Mouse (Mus musculus): ENCODE measurements around the gene Ica1. TPM values are rescaled to one million over a fixed set of nuclear protein-coding genes. Genes with fewer than 3 reads are reported as not detected.

Ica1 gene
- polyA plus RNA-seq, 1 experiment from 2014 or later, result 23.3 TPM

- Histone ChIP-seq H3K4me1 (no peaks in the 10 kb centered on the region), H3K9me3 (no peaks in the 10 kb centered on the region), H3K27me3 (no peaks in the 10 kb centered on the region), H3K4me3 (no peak overlapping the region), H3K36me3 (no peaks in the 10 kb centered on the region), H3K4me2 (replicated peaks) (no peak overlapping the region), H3K27ac (no peak overlapping the region), H3K9ac (no peak overlapping the region)
- WGBS, result 80% methylated on average over 8 of the region's 8 CpGs
- ATAC-seq (ENCODE audit: insufficient number of reproducible peaks, insufficient read depth, low FRiP score, low TSS enrichment), result no peak
Observed at GRCm38 (mm10) chr6:8680931-8681330, 97.4 kb downstream of the Ica1 start.

GRCm38 (mm10) chr6:8673013-8673412 is 105.3 kb downstream of the Ica1 start:
- H3K36me3 ChIP-seq, result no peaks in the 10 kb centered on the region
- H3K4me2 ChIP-seq (replicated peaks), result no peak overlapping the region
- H3K27ac ChIP-seq, result no peak overlapping the region
- no peak for ATAC-seq (ENCODE audit: insufficient number of reproducible peaks, insufficient read depth, low FRiP score, low TSS enrichment)
- H3K4me3 ChIP-seq, result no peak overlapping the region
- H3K4me1 ChIP-seq, result no peaks in the 10 kb centered on the region
- no peak overlapping the region for H3K9ac ChIP-seq
- no peaks in the 10 kb centered on the region for H3K27me3 ChIP-seq
- 89% methylated on average over 4 of the region's 4 CpGs for WGBS
- no peaks in the 10 kb centered on the region for H3K9me3 ChIP-seq

- no peak for ATAC-seq (ENCODE audit: insufficient number of reproducible peaks, insufficient read depth, low FRiP score, low TSS enrichment)
- H3K4me1 ChIP-seq, result peaks cover 4% of the 10 kb centered on the region; the same call in 1 of the 2 replicates
- H3K27ac ChIP-seq, result no peak overlapping the region
- 84% methylated on average over 4 of the region's 4 CpGs for WGBS
- no peaks in the 10 kb centered on the region for H3K27me3 ChIP-seq
- no peaks in the 10 kb centered on the region for H3K36me3 ChIP-seq
- H3K9me3 ChIP-seq, result no peaks in the 10 kb centered on the region
- H3K4me2 ChIP-seq (replicated peaks), result no peak overlapping the region
- no peak overlapping the region for H3K9ac ChIP-seq
- H3K4me3 ChIP-seq, result no peak overlapping the region
Observed at GRCm38 (mm10) chr6:8669343-8669742, 108.9 kb downstream of the Ica1 start.

- no peak overlapping the region for H3K9ac ChIP-seq
- H3K27me3 ChIP-seq, result no peaks in the 10 kb centered on the region
- H3K4me2 ChIP-seq (replicated peaks), result no peak overlapping the region
- WGBS, result 43% methylated on average over 6 of the region's 6 CpGs
- H3K4me3 ChIP-seq, result no peak overlapping the region
- H3K4me1 ChIP-seq, result peaks cover 8% of the 10 kb centered on the region; the same call in 1 of the 2 replicates
- no peak for ATAC-seq (ENCODE audit: insufficient number of reproducible peaks, insufficient read depth, low FRiP score, low TSS enrichment)
- no peaks in the 10 kb centered on the region for H3K9me3 ChIP-seq
- no peaks in the 10 kb centered on the region for H3K36me3 ChIP-seq
- H3K27ac ChIP-seq, result no peak overlapping the region
Observed at GRCm38 (mm10) chr6:8668013-8668811, 110.1 kb downstream of the Ica1 start.

GRCm38 (mm10) chr6:8665786-8666185 is 112.5 kb downstream of the Ica1 start:
- Histone ChIP-seq H3K9me3 (no peaks in the 10 kb centered on the region), H3K4me2 (replicated peaks) (no peak overlapping the region), H3K9ac (no peak overlapping the region), H3K4me1 (peaks cover 16% of the 10 kb centered on the region; the same call in 1 of the 2 replicates), H3K36me3 (no peaks in the 10 kb centered on the region), H3K4me3 (no peak overlapping the region), H3K27ac (no peak overlapping the region), H3K27me3 (no peaks in the 10 kb centered on the region)
- 90% methylated on average over 5 of the region's 5 CpGs for WGBS
- no peak for ATAC-seq (ENCODE audit: insufficient number of reproducible peaks, insufficient read depth, low FRiP score, low TSS enrichment)

GRCm38 (mm10) chr6:8664956-8665355 is 113.3 kb downstream of the Ica1 start:
- Histone ChIP-seq H3K4me2 (replicated peaks) (no peak overlapping the region), H3K9me3 (no peaks in the 10 kb centered on the region), H3K27ac (no peak overlapping the region), H3K36me3 (no peaks in the 10 kb centered on the region), H3K27me3 (no peaks in the 10 kb centered on the region), H3K4me1 (peaks cover 16% of the 10 kb centered on the region; the same call in 1 of the 2 replicates), H3K9ac (no peak overlapping the region), H3K4me3 (no peak overlapping the region)
- WGBS, result 59% methylated on average over 5 of the region's 5 CpGs
- ATAC-seq (ENCODE audit: insufficient number of reproducible peaks, insufficient read depth, low FRiP score, low TSS enrichment), result no peak

- Histone ChIP-seq H3K27ac (no peak overlapping the region; the same call in 1 of the 2 replicates), H3K4me1 (peaks cover 21% of the 10 kb centered on the region; the same call in 1 of the 2 replicates), H3K9me3 (no peaks in the 10 kb centered on the region), H3K36me3 (no peaks in the 10 kb centered on the region), H3K9ac (no peak overlapping the region), H3K4me2 (replicated peaks) (no peak overlapping the region), H3K27me3 (no peaks in the 10 kb centered on the region), H3K4me3 (no peak overlapping the region)
- WGBS, result 48% methylated on average over 3 of the region's 3 CpGs
- no peak for ATAC-seq (ENCODE audit: insufficient number of reproducible peaks, insufficient read depth, low FRiP score, low TSS enrichment)
Observed at GRCm38 (mm10) chr6:8663092-8663740, 115.1 kb downstream of the Ica1 start.

GRCm38 (mm10) chr6:8661404-8661803 is 116.9 kb downstream of the Ica1 start:
- Histone ChIP-seq H3K4me3 (no peak overlapping the region), H3K4me2 (replicated peaks) (no peak overlapping the region), H3K36me3 (no peaks in the 10 kb centered on the region), H3K9me3 (no peaks in the 10 kb centered on the region), H3K9ac (no peak overlapping the region), H3K27ac (no peak overlapping the region), H3K4me1 (peaks cover 21% of the 10 kb centered on the region; the same call in 1 of the 2 replicates), H3K27me3 (no peaks in the 10 kb centered on the region)
- 53% methylated on average over 4 of the region's 4 CpGs for WGBS
- no peak for ATAC-seq (ENCODE audit: insufficient number of reproducible peaks, insufficient read depth, low FRiP score, low TSS enrichment)

GRCm38 (mm10) chr6:8660076-8660475 is 118.2 kb downstream of the Ica1 start:
- H3K4me3 ChIP-seq, result no peak overlapping the region
- ATAC-seq (ENCODE audit: insufficient number of reproducible peaks, insufficient read depth, low FRiP score, low TSS enrichment), result no peak
- H3K27me3 ChIP-seq, result no peaks in the 10 kb centered on the region
- H3K36me3 ChIP-seq, result no peaks in the 10 kb centered on the region
- WGBS, result 94% methylated on average over 2 of the region's 2 CpGs
- H3K27ac ChIP-seq, result no peak overlapping the region
- peaks cover 21% of the 10 kb centered on the region; the same call in 1 of the 2 replicates for H3K4me1 ChIP-seq
- H3K4me2 ChIP-seq (replicated peaks), result no peak overlapping the region
- no peaks in the 10 kb centered on the region for H3K9me3 ChIP-seq
- H3K9ac ChIP-seq, result no peak overlapping the region

GRCm38 (mm10) chr6:8659194-8659959 is 118.9 kb downstream of the Ica1 start:
- no peak overlapping the region for H3K4me2 ChIP-seq (replicated peaks)
- WGBS, result 57% methylated on average over 13 of the region's 13 CpGs
- H3K27ac ChIP-seq, result no peak overlapping the region
- H3K9ac ChIP-seq, result no peak overlapping the region
- peaks cover 17% of the 10 kb centered on the region; the same call in 1 of the 2 replicates for H3K4me1 ChIP-seq
- no peaks in the 10 kb centered on the region for H3K36me3 ChIP-seq
- H3K27me3 ChIP-seq, result no peaks in the 10 kb centered on the region
- H3K4me3 ChIP-seq, result no peak overlapping the region
- H3K9me3 ChIP-seq, result no peaks in the 10 kb centered on the region
- no peak for ATAC-seq (ENCODE audit: insufficient number of reproducible peaks, insufficient read depth, low FRiP score, low TSS enrichment)

GRCm38 (mm10) chr6:8658431-8658830 is 119.9 kb downstream of the Ica1 start:
- Histone ChIP-seq H3K36me3 (no peaks in the 10 kb centered on the region), H3K4me1 (peaks cover 13% of the 10 kb centered on the region; the same call in 1 of the 2 replicates), H3K9ac (no peak overlapping the region), H3K4me2 (replicated peaks) (no peak overlapping the region), H3K27ac (no peak overlapping the region), H3K9me3 (no peaks in the 10 kb centered on the region), H3K4me3 (no peak overlapping the region), H3K27me3 (no peaks in the 10 kb centered on the region)
- WGBS, result 75% methylated on average over 4 of the region's 4 CpGs
- no peak for ATAC-seq (ENCODE audit: insufficient number of reproducible peaks, insufficient read depth, low FRiP score, low TSS enrichment)

Measured in embryonic facial prominence, embryonic 12.5 days (tissue).